Mouse (Mus musculus) neural tube, embryonic 14.5 days (tissue): ENCODE data around the gene Mrps15. TPM values are rescaled to one million over a fixed set of nuclear protein-coding genes. Genes with fewer than 3 reads are reported as not detected.
A peak's percentile ranks its signal among the peaks of the same experiment; 100 is the strongest.
"Not testable (repeated sequence)": the region's sequence is repeated elsewhere in the genome, so short reads cannot be mapped to it uniquely, and the experiment has no call there.

Source experiments
- ATAC-seq: fragments of 200-750 bp; cut with Nextera tagmentation; 2 replicates; pipeline ENCODE4 v1.8.0; 2017; ENCODE audit warnings: low read depth, mild to moderate bottlenecking, moderate TSS enrichment, moderate library complexity
- H3K27ac ChIP-seq: fragments of 300-500 bp; sonication (generic); 2 replicates; pipeline ENCODE4 v1.5.1; 2014; ENCODE audit warnings: low read depth, mild to moderate bottlenecking, control low read depth, low read length, moderate library complexity, mixed read lengths
- H3K27me3 ChIP-seq: fragments of 300-500 bp; sonication (generic); 2 replicates; pipeline ENCODE4 v1.6.1; 2014; ENCODE audit warnings: low read length; ENCODE audit not compliant: control insufficient read depth, insufficient read depth
- H3K36me3 ChIP-seq: fragments of 300-500 bp; sonication (generic); 2 replicates; pipeline ENCODE4 v1.6.1; 2014; ENCODE audit warnings: low read length, mixed read lengths; ENCODE audit not compliant: control insufficient read depth, insufficient read depth
- H3K4me1 ChIP-seq: fragments of 300-500 bp; sonication (generic); 2 replicates; pipeline ENCODE4 v1.6.1; 2014; ENCODE audit warnings: low read length; ENCODE audit not compliant: control insufficient read depth, insufficient read depth
- H3K4me2 ChIP-seq: fragments of 300-500 bp; sonication (generic); 2 replicates; pipeline ENCODE4 v1.6.1; 2014; ENCODE audit warnings: mild to moderate bottlenecking, low read depth, low read length, control low read depth
- H3K4me3 ChIP-seq: fragments of 300-500 bp; sonication (generic); 2 replicates; pipeline ENCODE4 v1.5.1; 2014; ENCODE audit warnings: low read depth, low read length, control low read depth, mixed read lengths
- H3K9ac ChIP-seq: fragments of 300-500 bp; sonication (generic); replicated peaks from 2 replicates; pipeline ENCODE4 v1.6.1; 2014; ENCODE audit warnings: low read depth, mild to moderate bottlenecking, control low read depth, low read length, mixed read lengths
- H3K9me3 ChIP-seq: fragments of 300-500 bp; sonication (generic); 2 replicates; pipeline ENCODE4 v1.6.1; 2016; ENCODE audit warnings: low read length; ENCODE audit not compliant: control insufficient read depth
- WGBS: fragments of 180-500 bp; shearing (Covaris S2); extraction: QIAGEN DNeasy Blood & Tissue Kit; methylation state at CpG from one replicate; pipeline ENCODE4 v1.1.7; 2014; 5-methylcytosine and 5-hydroxymethylcytosine counted together
- polyA plus RNA-seq: library from polyadenylated mRNA; unstranded; fragments of >200 nt; fragmentation: Nextera tagmentation; extraction: Ambion mirVana; gene quantifications from 2 replicates; pipeline ENCODE4 v1.2.1, GENCODE M21; 2014

Gene Mrps15
- polyA plus RNA-seq, 1 experiment from 2014 or later = 137 TPM

DNA sequence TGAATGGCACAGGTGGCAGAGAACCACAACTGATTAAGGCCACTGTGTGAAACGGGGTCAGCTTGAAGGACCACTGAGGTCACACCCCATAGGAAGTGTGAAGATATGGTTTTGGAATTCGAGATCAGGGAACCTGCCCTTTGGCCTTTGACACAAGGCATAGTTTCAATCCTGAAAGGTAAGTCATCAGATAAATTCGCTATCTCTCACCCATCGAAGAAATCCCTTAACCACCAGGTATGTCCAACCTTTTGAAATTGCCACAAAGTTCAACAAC is 44.1 kb downstream of the Mrps15 start:
- no peaks in the 10 kb centered on the region for H3K36me3 ChIP-seq
- no peaks in the 10 kb centered on the region for H3K9me3 ChIP-seq
- H3K4me3 ChIP-seq = no peak overlapping the region
- WGBS = 85% methylated on average over 4 of the region's 4 CpGs
- no peaks in the 10 kb centered on the region for H3K27me3 ChIP-seq
- no peak overlapping the region for H3K4me2 ChIP-seq
- H3K4me1 ChIP-seq = no peaks in the 10 kb centered on the region
- no peak overlapping the region for H3K9ac ChIP-seq
- ATAC-seq = no peak
- no peak overlapping the region for H3K27ac ChIP-seq

DNA sequence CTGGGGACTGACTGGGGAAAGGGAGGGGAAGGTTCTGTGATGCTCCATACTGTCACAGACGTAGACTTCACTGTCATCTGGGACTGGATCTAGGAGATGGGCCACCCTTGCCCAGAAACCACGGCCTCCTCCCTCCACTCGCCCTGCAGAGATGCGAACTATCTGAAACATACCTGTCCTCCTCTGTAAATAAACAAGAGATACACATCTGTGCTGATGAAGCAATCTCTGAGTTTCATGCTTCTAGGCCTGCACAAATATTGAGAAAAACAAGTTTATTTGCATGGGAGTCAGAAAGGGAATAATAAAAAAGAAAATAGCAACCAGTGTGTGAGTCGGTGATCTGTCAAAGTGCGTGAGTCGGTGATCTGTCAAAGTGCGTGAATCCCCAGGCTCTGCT is 45.1 kb downstream of the Mrps15 start:
- no peaks in the 10 kb centered on the region for H3K4me1 ChIP-seq
- no peak overlapping the region for H3K27ac ChIP-seq
- H3K9me3 ChIP-seq = no peaks in the 10 kb centered on the region
- no peak overlapping the region for H3K9ac ChIP-seq
- no peak overlapping the region for H3K4me3 ChIP-seq
- WGBS = 90% methylated on average over 8 of the region's 8 CpGs
- H3K27me3 ChIP-seq = no peaks in the 10 kb centered on the region
- no peak for ATAC-seq
- no peak overlapping the region for H3K4me2 ChIP-seq
- H3K36me3 ChIP-seq = no peaks in the 10 kb centered on the region

- WGBS = 62% methylated on average over 14 of the region's 14 CpGs
- not testable (repeated sequence) for H3K27ac ChIP-seq, H3K9me3 ChIP-seq, H3K4me3 ChIP-seq, ATAC-seq, H3K36me3 ChIP-seq, H3K9ac ChIP-seq, H3K4me1 ChIP-seq, H3K27me3 ChIP-seq
- H3K4me2 ChIP-seq = peak overlapping the region; percentile 54; the same call in 1 of the 2 replicates
These were observed 49.1 kb downstream of the Mrps15 start for GRCm38 (mm10) chr4:126095622-126096430.

DNA sequence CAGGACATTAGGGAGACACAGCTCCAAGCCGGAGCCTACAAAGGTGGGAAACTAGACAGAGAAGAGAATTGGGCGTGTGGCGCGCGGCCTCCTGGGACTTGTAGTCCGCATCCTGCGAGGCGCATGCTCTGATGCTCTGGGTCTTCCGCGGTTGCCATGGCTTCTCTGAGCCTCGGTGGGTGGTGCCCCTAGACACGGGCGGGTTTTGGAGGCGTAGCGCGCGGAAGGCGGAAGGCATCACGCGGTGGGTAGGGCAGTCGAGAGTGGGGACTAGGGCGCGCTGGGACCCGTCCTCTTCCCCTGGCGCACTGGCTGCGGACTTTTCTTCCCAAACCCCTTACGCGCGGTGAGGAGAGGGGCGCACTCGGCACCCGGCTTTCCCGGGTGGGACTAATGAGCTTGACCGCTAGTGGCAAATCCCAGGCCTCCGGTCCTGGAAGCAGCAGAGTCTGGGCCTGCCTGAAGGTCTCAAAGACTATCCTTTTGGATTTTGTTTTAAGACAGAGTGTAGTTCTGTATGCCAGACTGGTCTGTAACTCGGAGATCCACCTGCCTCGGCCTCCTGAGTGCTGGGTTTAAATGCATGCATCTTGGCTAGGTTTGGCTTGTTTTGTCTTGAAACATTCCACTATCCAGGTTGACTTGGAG is 49.9 kb downstream of the Mrps15 start, which contains the start of gene Lsm10:
Lsm10 (plus strand) TSS at position 160 of the 648 bp plus-strand sequence.
- H3K9me3 ChIP-seq = no peaks in the 10 kb centered on the region
- H3K4me2 ChIP-seq = peak within 1 kb of the TSS; percentile 54
- H3K27me3 ChIP-seq = no peaks in the 10 kb centered on the region
- WGBS = 3% methylated on average over 36 of the region's 37 CpGs
- ATAC-seq = peak; percentile 97
- no peaks in the 10 kb centered on the region for H3K4me1 ChIP-seq
- H3K36me3 ChIP-seq = no peaks in the 10 kb centered on the region
- peak within 1 kb of the TSS; percentile 78 for H3K27ac ChIP-seq
- peak within 1 kb of the TSS; percentile 61 for H3K4me3 ChIP-seq
- peak within 1 kb of the TSS; percentile 63 for H3K9ac ChIP-seq

DNA sequence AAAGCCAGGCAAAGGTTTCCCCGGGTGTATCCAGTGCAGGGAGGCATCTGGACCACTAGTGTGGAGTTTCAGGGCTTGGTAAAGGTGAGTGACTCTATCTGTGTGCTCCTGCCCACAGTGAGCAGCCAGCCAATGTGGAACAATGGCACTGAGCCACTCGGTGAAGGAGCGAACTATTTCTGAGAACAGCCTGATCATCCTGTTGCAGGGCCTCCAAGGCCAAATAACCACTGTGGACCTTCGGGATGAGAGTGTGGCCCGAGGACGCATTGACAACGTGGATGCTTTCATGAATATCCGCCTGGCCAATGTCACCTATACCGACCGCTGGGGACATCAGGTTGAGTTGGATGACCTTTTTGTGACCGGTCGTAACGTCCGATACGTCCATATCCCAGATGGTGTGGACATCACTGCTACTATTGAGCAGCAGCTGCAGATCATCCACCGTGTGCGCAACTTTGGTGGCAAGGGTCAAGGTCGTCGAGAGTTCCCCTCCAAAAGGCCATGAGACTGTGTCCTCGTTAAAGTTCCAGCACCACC is 51.1 kb downstream of the Mrps15 start:
- Histone ChIP-seq H3K9ac (no peak overlapping the region), H3K27me3 (no peaks in the 10 kb centered on the region), H3K4me1 (peaks cover 6% of the 10 kb centered on the region; the same call in 1 of the 2 replicates), H3K9me3 (no peaks in the 10 kb centered on the region), H3K4me3 (no peak overlapping the region), H3K36me3 (no peaks in the 10 kb centered on the region), H3K27ac (no peak overlapping the region), H3K4me2 (no peak overlapping the region)
- WGBS = 94% methylated on average over 20 of the region's 20 CpGs
- ATAC-seq = no peak

GRCm38 (mm10) chr4:126099365-126099764 is 52.6 kb downstream of the Mrps15 start:
- Histone ChIP-seq H3K27me3 (no peaks in the 10 kb centered on the region), H3K4me1 (peaks cover 10% of the 10 kb centered on the region; the same call in 1 of the 2 replicates), H3K9me3 (no peaks in the 10 kb centered on the region), H3K4me3 (no peak overlapping the region), H3K36me3 (no peaks in the 10 kb centered on the region), H3K9ac (no peak overlapping the region), H3K4me2 (no peak overlapping the region), H3K27ac (no peak overlapping the region)
- WGBS = 93% methylated on average over 3 of the region's 3 CpGs
- ATAC-seq = no peak

- no peak for ATAC-seq
- H3K27me3 ChIP-seq = no peaks in the 10 kb centered on the region
- 85% methylated on average over 3 of the region's 3 CpGs for WGBS
- H3K36me3 ChIP-seq = no peaks in the 10 kb centered on the region
- no peak overlapping the region for H3K4me2 ChIP-seq
- H3K27ac ChIP-seq = no peak overlapping the region
- H3K4me3 ChIP-seq = no peak overlapping the region
- H3K4me1 ChIP-seq = peaks cover 24% of the 10 kb centered on the region
- no peaks in the 10 kb centered on the region for H3K9me3 ChIP-seq
- H3K9ac ChIP-seq = no peak overlapping the region
These were observed 54.0 kb downstream of the Mrps15 start for GRCm38 (mm10) chr4:126100764-126101163.

- 37% methylated on average over 7 of the region's 7 CpGs for WGBS
- peak overlapping the region; percentile 92; the same call in 1 of the 2 replicates for H3K4me2 ChIP-seq
- H3K4me3 ChIP-seq = no peak overlapping the region
These were observed 55.5 kb downstream of the Mrps15 start for GRCm38 (mm10) chr4:126102061-126102841.

More at GRCm38 (mm10) chr4:126102061-126102841, 55.5 kb downstream of the Mrps15 start:
- peaks cover 27% of the 10 kb centered on the region for H3K4me1 ChIP-seq
- H3K9me3 ChIP-seq = no peaks in the 10 kb centered on the region
- ATAC-seq = no peak
- peak overlapping the region; percentile 85 for H3K27ac ChIP-seq
- H3K27me3 ChIP-seq = no peaks in the 10 kb centered on the region
- no peak overlapping the region for H3K9ac ChIP-seq
- H3K36me3 ChIP-seq = no peaks in the 10 kb centered on the region
